Mouse (Mus musculus) kidney, postnatal 0 days (tissue): ENCODE results near the gene Zc3h12c. TPM values are rescaled to one million over a fixed set of nuclear protein-coding genes. Genes with fewer than 3 reads are reported as not detected.

Experiments used
- ATAC-seq: fragments of 200-750 bp; cut with Nextera tagmentation; replicated peaks from 2 replicates; pipeline ENCODE4 v1.8.0; 2017; ENCODE audit warnings: low read depth, moderate number of reproducible peaks, moderate TSS enrichment, moderate library complexity; ENCODE audit not compliant: low FRiP score
- DNase-seq: peaks from one replicate; pipeline ENCODE4 v3.0.0-alpha.2; 2016; ENCODE audit warnings: low spot score
- H3K27ac ChIP-seq: fragments of 300-500 bp; sonication (generic); 2 replicates; pipeline ENCODE4 v1.5.1; 2014; ENCODE audit warnings: mild to moderate bottlenecking
- H3K27me3 ChIP-seq: fragments of 300-500 bp; sonication (generic); 2 replicates; pipeline ENCODE4 v1.6.1; 2014; ENCODE audit warnings: low read length, mixed read lengths; ENCODE audit not compliant: insufficient read depth
- H3K36me3 ChIP-seq: fragments of 300-500 bp; sonication (generic); 2 replicates; pipeline ENCODE4 v1.6.1; 2014; ENCODE audit warnings: low read length, mixed read lengths; ENCODE audit not compliant: insufficient read depth
- H3K4me1 ChIP-seq: fragments of 300-500 bp; sonication (generic); replicated peaks from 2 replicates; pipeline ENCODE4 v1.6.1; 2014; ENCODE audit warnings: antibody characterized with exemption, low read length, mixed read lengths; ENCODE audit not compliant: insufficient read depth
- H3K4me2 ChIP-seq: fragments of 300-500 bp; sonication (generic); 2 replicates; pipeline ENCODE4 v1.6.1; 2014; ENCODE audit warnings: mild to moderate bottlenecking, low read length, moderate library complexity, mixed read lengths
- H3K4me3 ChIP-seq: fragments of 300-500 bp; sonication (generic); replicated peaks from 2 replicates; pipeline ENCODE4 v1.5.1; 2014; ENCODE audit warnings: low read depth, low read length
- H3K9ac ChIP-seq: fragments of 300-500 bp; sonication (generic); 2 replicates; pipeline ENCODE4 v1.6.1; 2014; ENCODE audit warnings: low read depth, low read length
- H3K9me3 ChIP-seq: fragments of 300-500 bp; sonication (generic); replicated peaks from 2 replicates; pipeline ENCODE4 v1.6.1; 2016; ENCODE audit warnings: low read length, inconsistent platforms, mixed read lengths
- CTCF ChIP-seq: IDR thresholded peaks from 2 replicates; pipeline ENCODE4 v1.5.1; 2016; ENCODE audit warnings: antibody characterized with exemption, low read depth, mild to moderate bottlenecking, moderate library complexity
- WGBS: fragments of 180-500 bp; shearing (Covaris S2); extraction: QIAGEN DNeasy Blood & Tissue Kit; methylation state at CpG from one replicate; pipeline ENCODE4 v1.1.7; 2014; 5-methylcytosine and 5-hydroxymethylcytosine counted together
- polyA plus RNA-seq: library from polyadenylated mRNA; unstranded; fragments of >200 nt; fragmentation: Nextera tagmentation; extraction: Ambion mirVana; gene quantifications from 2 replicates; pipeline ENCODE4 v1.2.1, GENCODE M21; 2015

Zc3h12c gene
- polyA plus RNA-seq, 1 experiment from 2014 or later: 4.3 TPM

DNA sequence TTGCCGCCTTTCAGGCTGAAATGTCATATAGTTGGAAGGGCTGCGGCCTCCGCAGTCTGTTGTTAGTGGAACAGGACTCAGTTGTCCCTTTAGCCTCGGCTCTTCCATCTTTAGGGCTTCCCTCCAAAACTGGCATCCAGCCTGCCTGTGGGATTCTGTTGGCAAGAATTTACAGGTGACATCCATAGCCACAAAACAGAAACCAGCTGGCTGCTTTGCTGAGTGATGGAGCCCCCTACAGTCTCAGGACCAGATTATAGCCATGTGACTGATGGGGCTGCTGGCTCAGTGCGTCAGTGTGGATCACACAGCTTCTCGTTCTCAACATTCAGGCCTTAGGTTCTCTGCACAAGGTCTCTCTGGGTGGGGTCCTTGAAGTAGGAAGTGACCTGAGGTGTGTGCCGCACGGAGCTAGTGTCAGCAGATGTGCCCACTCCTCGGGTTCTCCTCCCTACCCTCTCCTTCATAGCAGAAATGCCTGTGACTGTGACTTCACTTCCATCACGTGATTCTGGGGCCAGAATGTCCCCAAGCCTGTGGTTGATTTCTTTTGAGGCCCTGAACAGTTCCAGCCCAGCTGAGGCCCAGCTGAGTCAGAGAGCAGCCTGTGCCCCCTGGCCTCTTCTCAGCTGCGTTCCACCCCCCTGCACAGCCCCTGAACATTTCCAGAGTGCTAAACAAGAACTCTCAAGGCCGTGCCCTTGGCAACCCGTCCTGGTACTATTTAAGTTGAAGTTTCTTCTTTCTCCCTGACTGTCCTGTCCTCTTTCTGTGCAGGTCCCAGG, 66.1 kb downstream of the Zc3h12c start:
- Histone ChIP-seq H3K4me2 (no peak overlapping the region), H3K4me1 (no peaks in the 10 kb centered on the region), H3K36me3 (no peaks in the 10 kb centered on the region), H3K9me3 (no peaks in the 10 kb centered on the region), H3K4me3 (no peak overlapping the region), H3K27ac (no peak overlapping the region), H3K9ac (no peak overlapping the region), H3K27me3 (no peaks in the 10 kb centered on the region)
- no peak for TF ChIP-seq CTCF
- 64% methylated on average over 13 of the region's 13 CpGs for WGBS
- peak; percentile 16 for DNase-seq
- ATAC-seq: peak; percentile 29; the same call in 1 of the 2 replicates

DNA sequence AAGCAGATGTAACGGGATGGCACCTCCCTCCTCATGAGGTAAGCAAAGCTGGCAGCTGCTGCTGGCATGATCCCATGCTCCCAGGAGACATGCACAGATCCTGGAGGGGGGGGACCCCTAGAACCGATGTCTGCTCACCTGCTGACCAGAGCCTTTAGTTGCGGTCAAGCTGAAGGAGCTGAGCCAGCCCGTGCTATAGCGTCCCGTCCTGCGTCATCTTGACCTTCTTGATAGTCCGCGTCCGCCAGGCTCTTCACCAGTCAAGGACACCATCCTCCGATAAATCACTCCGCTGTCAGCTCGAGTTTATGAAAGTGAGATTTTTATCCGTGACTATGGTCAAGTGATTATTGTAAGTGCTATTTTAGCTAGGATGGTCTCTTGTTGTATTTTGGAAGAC, 67.9 kb downstream of the Zc3h12c start:
- no peak for TF ChIP-seq CTCF
- no peak for ATAC-seq
- H3K27ac ChIP-seq: no peak overlapping the region
- H3K4me3 ChIP-seq: no peak overlapping the region
- no peak overlapping the region for H3K4me2 ChIP-seq
- no peaks in the 10 kb centered on the region for H3K4me1 ChIP-seq
- no peaks in the 10 kb centered on the region for H3K36me3 ChIP-seq
- DNase-seq: no peak
- 90% methylated on average over 14 of the region's 14 CpGs for WGBS
- no peaks in the 10 kb centered on the region for H3K27me3 ChIP-seq
- H3K9ac ChIP-seq: no peak overlapping the region
- H3K9me3 ChIP-seq: no peaks in the 10 kb centered on the region

GRCm38 (mm10) chr9:52098600-52098999, 69.8 kb downstream of the Zc3h12c start:
- ATAC-seq: peak; percentile 67

DNA sequence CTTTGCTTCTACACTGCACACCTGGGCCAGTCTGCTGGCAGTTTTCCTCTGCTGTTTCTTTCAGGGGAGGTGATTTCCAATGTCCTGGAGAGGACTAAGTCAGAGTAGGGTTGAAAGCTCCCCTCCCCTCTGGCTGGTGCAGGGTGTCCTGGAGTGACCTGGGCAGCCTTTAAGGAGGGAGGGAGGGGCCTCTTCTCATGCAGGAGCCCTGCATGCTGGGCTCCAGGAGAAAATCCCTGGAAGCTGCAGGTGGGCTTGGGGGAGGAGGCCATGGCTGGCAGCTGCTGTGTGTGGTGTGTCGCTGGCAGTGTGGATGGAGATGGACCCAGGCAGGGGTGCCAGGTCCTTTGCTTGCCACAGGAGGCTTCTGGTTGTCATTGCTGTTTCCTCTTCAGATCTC, 71.0 kb downstream of the Zc3h12c start:
- H3K27ac ChIP-seq: no peak overlapping the region
- DNase-seq: no peak
- ATAC-seq: no peak
- H3K9ac ChIP-seq: no peak overlapping the region
- H3K4me2 ChIP-seq: no peak overlapping the region
- no peaks in the 10 kb centered on the region for H3K4me1 ChIP-seq
- WGBS: 55% methylated on average over 1 of the region's 1 CpGs
- no peaks in the 10 kb centered on the region for H3K27me3 ChIP-seq
- H3K36me3 ChIP-seq: no peaks in the 10 kb centered on the region
- H3K9me3 ChIP-seq: no peaks in the 10 kb centered on the region
- H3K4me3 ChIP-seq: no peak overlapping the region
- TF ChIP-seq CTCF: no peak

More at GRCm38 (mm10) chr9:52098600-52098999, 69.8 kb downstream of the Zc3h12c start:
- Histone ChIP-seq H3K36me3 (no peaks in the 10 kb centered on the region), H3K27me3 (no peaks in the 10 kb centered on the region), H3K4me1 (no peaks in the 10 kb centered on the region), H3K9me3 (no peaks in the 10 kb centered on the region), H3K4me2 (no peak overlapping the region), H3K9ac (no peak overlapping the region), H3K27ac (no peak overlapping the region), H3K4me3 (no peak overlapping the region)
- DNase-seq: peak; percentile 94
- TF ChIP-seq CTCF: peak; percentile 98
- under 1% methylated on average over 7 of the region's 7 CpGs for WGBS

GRCm38 (mm10) chr9:52095666-52096065, 72.7 kb downstream of the Zc3h12c start:
- Histone ChIP-seq H3K4me3 (no peak overlapping the region), H3K4me2 (no peak overlapping the region), H3K27me3 (no peaks in the 10 kb centered on the region), H3K36me3 (0 out of 2 replicates have a peak, but pooled peaks cover 2% of the 10 kb centered on the region), H3K9me3 (no peaks in the 10 kb centered on the region), H3K27ac (no peak overlapping the region), H3K4me1 (no peaks in the 10 kb centered on the region), H3K9ac (no peak overlapping the region)
- ATAC-seq: no peak
- peak; percentile 13 for DNase-seq
- no peak for TF ChIP-seq CTCF
- 62% methylated on average over 3 of the region's 3 CpGs for WGBS

DNA sequence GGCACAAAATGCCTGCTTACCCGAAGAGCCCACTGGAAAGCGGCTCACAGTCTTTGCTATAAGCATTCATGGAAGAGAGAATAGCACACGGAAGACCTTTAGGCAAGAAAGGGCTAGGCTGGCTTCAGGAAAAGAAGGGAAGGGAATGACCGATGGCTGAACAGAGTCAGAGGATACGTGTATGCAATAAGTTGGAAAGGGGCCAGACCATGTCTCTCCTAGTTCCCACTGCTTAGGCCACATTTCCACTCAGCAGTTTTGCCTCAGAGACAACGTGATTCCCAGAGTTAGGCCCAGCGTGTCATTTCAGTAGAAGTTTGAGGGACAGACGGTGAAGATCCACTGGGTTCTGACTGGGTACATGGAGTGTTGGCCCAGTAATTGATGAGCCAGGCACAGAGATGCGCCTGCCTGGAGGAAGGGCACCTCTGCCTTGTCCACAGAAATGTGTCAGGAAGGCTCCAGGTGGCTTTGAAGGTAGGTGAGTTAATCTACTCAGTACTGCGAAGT, 73.8 kb downstream of the Zc3h12c start:
- no peaks in the 10 kb centered on the region for H3K27me3 ChIP-seq
- H3K36me3 ChIP-seq: 0 out of 2 replicates have a peak, but pooled peaks cover 8% of the 10 kb centered on the region
- no peak overlapping the region for H3K27ac ChIP-seq
- no peaks in the 10 kb centered on the region for H3K4me1 ChIP-seq
- TF ChIP-seq CTCF: no peak
- H3K9ac ChIP-seq: no peak overlapping the region
- no peak for ATAC-seq
- no peak overlapping the region for H3K4me3 ChIP-seq
- DNase-seq: peak; percentile 29
- 78% methylated on average over 10 of the region's 10 CpGs for WGBS
- no peak overlapping the region for H3K4me2 ChIP-seq
- H3K9me3 ChIP-seq: no peaks in the 10 kb centered on the region
